Mouse (Mus musculus) CD4-positive, CD25-positive, alpha-beta regulatory T cell, adult 4 months (primary cell): ENCODE data around the gene Rasgef1b. TPM values are rescaled to one million over a fixed set of nuclear protein-coding genes. Genes with fewer than 3 reads are reported as not detected.
A peak's percentile ranks its signal among the peaks of the same experiment; 100 is the strongest.

ENCODE experiments used
- ATAC-seq: one replicate; pipeline ENCODE4 v1.8.0; 2017
- polyA plus RNA-seq, 2 experiments: library from polyadenylated mRNA; unstranded; fragments of 100-300 nt; shearing (Covaris generic); gene quantifications; one replicate each; pipeline ENCODE4 v1.2.1; 2017

The Rasgef1b gene
- polyA plus RNA-seq, 2 experiments from 2014 or later: 1.5 to 4.1 TPM

DNA sequence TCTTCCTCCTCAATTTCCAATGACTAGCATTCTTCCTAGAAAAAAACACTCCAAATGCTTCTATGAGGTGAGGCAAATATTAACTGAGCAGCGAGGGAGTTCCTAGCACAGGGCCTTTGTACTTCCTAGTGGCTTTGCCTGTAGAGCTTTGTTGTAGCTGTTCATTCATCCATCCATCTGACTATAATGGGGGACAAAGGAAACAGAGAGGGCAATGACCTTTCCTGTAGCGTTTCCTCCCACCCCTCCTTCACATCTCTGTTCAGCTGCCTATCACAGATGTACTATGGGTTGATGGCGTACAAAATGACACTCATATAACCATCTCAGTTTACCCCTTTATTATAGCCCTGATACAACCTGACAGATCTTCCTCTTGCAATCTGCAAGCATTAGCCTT, 337.3 kb downstream of the Rasgef1b start:
- no peak for ATAC-seq

DNA sequence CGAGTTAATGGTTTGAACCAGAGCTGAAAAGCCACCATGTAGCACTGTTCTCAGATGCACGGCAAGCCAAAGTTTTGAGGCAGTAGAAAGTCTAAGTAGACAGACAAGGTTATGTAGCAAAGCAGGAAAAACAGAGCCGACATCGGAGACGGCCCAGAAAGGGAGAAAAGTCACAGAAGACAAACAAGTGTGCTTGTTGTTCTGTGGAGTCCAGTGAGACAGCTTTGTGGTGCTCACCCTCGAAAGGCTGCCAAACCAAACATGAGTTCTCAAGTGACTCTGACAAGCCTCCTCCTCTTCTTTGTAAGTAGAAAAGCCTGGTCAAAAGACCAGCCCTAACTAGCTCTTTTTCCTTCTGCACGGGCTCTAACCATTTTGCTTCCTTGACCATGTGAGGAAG, 338.1 kb downstream of the Rasgef1b start:
- ATAC-seq: no peak

DNA sequence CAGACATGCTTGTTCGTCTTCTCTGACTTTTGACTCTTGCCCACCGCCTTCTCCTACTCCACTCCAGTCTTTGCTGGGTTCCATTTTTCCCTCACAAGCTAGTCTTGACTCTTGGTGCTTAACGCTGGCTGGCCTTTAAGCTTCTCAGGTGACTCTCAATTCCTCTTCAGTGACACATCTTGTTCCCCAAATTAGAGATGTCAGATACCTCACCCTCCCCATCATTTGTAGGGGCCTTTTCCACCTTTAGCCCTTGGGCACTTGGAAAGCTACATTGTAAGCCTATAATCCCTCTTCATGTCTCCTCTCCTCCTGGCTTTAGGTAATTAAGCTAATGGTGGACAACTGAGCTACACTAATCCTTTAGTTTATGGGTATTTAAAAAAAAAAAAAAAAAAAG, 338.6 kb downstream of the Rasgef1b start:
- ATAC-seq: no peak

DNA sequence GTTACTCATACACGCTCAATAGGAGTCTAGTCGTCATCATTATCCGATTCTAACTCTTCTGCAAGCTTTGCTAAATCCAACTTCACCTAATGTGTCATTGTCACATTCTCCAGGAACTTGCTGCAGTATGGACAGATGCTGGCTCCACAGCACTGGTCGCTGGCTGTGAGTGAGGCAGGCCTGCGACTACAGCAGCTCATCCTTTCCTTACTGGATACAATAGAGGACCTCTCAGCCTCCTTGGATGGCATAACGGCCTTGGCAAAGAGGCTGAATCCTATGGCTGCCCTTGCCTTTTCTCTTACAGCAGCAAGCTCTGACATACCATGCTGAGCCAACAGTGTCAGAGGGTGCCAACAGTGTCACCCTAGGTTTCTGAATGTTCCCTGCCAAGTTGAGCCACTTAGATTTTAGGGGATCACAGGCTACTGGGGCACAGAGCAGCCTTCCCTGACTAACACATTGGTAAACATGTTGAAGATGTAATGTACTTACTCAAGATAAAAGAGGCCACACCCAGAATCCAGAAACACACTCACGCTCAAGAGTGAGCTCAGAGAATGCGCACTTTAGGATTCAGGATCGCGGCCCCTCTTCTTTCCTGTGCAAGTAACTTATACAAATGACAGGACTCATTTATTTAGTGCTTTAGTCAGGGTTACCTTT, 340.1 kb downstream of the Rasgef1b start:
- no peak for ATAC-seq

DNA sequence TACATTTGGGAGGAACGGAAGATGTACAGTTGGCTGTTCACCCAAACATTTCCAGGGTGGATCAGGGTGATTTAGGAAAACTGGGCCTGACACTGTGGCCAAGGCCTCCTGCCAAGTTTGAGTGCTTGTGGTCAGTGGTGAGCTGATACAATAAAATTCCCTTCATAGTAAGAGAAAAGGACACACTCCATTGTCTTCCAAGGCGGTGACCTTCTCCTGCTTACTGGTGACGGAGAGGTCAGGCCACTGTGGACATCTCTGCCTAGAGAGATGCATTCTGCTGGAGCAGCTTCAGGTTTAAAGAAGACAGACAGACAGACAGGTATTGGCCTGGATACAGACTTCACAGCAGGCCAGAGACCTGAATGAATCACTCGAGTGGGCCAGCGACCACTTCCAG, 340.7 kb downstream of the Rasgef1b start:
- no peak for ATAC-seq

DNA sequence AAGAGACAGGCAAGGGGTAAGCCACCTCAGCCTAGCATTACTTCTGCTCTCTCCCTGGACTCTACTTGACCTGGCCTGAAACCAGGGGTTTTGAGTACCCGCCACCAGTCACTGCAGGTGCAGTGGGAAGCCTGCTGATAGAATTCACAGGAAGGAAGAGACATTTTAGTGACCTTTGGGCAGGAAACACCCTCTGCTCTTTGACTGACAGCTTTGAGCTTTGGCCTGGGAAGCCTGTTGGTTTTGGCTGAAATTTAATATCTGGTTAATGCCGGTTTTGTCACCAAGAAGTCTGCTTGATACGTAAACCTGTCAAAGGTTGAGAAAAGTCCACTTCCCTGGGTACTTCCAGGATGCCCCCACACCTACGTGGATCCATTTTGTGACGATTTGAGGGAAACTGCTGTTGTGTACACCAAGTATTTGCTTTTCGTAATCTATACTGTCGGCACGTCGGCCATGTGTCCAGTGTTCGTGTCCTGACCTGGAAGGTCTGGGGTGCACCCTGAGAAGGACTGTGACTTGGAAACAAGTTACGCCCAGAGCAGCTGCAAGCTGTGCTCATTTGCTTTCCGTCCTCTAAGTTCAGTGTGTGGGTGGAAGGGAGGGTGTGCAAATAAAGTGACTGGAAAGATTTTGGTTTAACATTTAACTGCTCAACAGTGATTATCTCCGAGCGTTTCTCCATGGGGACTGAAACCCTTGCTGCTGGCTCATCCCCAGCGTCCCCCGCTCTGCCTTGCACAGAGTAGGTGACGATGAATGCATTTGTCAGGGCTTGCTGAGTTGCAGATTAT, 341.5 kb downstream of the Rasgef1b start:
- ATAC-seq: peak; percentile 47

DNA sequence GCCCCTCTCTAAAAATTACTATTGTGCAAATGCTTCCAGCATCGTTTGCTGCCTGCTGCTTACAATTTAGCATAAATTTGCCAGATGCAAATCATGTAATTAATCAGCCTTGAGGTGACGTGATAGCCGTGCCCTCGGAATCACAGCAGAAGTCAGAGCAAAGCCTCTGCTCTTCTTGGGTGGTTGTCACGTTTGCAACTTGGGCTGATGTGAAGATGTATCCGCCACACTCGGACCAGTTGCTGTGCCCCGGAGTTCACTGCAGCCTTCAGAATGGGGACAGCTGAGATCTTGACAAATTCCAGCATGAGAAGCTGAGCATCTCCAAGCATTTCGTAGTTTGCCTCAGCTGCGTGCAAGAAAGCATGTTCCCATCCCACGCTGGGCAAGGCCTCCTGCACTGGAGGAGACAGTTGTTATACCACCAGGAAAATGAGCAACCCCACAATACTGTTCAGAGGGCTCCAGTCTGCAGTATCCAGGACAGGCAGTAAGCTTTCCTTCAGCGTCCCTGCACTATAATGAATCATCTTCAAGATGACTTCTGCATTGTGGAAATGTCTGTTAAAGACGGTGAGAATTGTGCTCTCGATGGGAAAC, 342.5 kb downstream of the Rasgef1b start:
- ATAC-seq: no peak

DNA sequence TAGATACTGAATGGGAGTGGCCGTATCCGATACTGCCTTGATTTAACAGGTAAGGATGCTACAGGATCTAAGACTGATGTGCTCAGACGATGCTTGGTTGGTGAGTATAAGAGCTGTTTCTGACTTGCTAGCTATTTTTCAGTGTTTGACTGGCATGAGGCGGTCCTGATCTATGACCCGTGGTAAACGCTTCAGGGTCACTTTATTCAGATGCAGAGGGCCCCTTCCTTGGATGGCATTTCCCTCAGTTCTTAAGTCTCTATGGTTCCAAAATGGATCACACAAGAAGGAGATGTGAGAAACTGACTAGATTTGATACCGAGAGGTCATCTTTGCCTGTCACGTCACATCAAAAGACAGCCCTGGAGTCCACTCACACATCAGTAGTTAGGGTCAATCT, 343.1 kb downstream of the Rasgef1b start:
- no peak for ATAC-seq

DNA sequence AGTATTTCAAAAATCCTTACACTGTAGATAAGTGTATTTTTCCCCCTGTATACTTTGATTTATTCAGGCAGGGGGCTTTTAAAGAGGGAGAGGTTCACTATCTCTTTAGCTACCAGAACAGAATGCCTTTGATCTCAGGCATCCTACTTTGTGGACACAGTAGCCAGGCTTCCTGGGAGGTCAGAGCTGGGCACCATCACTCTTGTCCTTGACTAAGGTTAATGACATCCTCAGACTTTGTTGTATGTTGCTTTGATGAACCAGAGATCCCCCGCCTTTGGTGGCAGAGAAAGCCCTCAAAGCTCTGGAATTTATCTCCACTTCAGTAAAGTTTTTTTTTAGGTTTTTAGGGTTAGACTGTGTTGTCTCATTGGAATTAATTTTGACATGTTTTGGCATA, 343.8 kb downstream of the Rasgef1b start:
- ATAC-seq: no peak

DNA sequence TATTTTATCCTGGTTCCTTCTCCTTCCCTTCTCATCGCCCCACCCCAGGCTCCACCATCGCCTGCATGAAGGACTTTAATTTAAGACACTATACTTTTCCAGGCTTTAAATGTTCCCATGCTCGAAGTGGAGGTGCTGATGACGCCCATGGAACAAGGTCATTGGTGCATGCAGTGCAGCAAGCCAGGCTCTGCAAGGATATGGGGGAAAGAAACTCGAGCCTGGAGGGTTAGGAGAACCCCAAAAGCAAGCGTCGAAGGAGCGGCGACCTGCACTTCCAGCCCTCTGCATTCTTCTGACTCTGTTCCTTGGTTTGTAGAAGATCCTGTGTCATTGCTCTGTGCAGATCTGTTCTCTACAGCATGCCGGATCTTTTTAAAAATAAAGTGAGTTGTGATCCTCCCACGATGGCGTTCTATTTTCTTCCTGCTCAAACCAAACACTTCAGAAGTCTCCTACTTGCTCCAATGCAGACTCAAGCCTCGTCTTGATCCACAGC, 345.0 kb downstream of the Rasgef1b start:
- no peak for ATAC-seq

DNA sequence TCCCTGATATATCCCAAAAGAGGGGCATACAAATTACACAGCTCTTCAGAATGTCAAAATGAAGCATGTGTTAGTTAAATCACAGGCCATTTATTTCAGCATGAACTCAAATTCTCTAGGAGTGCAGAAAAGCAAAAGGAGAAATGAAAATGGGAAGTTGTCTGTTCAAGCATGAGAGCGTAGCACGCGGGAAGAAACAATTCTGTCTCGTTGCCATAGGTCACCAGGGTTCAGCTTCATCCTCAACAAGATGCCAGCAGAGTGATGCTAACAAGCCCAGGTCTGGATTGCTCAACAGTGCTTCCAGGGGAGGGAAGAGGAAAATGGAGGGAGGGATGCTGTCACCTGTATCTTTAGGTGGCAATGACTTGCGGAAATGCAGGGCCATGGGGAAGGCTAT, 346.1 kb downstream of the Rasgef1b start:
- no peak for ATAC-seq

DNA sequence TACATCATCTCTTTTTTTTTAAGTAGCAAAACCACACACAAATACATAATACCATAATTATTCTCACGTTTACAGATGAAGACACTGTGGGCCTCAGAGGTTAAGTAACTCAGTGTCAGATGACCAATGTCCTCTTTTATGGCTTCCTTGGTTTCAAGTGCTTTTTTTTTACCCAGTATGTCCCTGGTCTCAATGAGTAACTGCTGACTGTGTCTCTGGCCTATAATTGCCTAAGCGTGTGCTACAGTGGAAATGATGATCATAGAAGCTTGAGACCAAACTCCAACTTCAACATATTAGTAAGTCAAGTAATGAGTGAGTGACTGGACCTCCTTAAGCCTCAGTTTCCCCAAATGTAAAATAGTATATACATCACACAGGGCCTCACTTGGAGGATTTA, 347.2 kb downstream of the Rasgef1b start:
- no peak for ATAC-seq

DNA sequence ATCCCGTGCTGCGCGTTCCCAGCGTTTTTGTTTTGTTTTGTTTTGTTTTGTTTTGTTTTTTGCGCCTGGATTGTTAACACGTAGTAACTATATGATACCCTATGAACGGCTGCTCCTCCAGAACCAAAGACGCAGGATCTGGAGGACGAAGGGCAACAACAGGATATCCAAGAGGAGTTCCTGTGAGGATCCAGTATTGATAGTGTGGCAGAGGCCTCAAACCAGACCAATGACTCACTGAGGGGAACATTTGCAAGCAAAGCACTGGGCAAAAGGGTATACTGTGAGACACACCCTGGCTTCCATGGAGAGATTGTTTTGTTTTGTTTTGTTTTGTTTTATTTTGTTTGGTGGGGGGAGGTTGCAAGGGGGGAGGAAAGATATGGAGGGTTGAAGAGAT, 348.0 kb downstream of the Rasgef1b start:
- no peak for ATAC-seq

DNA sequence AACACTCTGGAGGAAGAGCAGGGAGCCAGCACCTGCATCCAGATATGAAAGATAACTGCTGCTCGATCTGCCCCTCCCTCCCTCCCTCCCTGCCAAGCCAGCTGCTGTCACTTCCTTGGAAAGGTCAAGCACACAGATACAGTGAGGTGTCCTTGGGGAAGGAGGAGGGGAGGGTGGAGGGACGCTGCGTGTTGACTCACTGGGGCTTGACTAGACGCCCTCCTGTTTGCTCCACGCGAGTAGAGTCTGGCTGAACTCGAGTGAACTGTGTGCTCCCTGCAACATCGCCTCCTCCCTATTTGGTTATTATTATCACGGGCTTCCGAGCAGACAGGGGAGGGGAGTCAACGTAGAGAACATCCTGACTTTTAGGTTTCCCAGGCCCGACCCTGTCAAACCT, 348.7 kb downstream of the Rasgef1b start:
- ATAC-seq: no peak

DNA sequence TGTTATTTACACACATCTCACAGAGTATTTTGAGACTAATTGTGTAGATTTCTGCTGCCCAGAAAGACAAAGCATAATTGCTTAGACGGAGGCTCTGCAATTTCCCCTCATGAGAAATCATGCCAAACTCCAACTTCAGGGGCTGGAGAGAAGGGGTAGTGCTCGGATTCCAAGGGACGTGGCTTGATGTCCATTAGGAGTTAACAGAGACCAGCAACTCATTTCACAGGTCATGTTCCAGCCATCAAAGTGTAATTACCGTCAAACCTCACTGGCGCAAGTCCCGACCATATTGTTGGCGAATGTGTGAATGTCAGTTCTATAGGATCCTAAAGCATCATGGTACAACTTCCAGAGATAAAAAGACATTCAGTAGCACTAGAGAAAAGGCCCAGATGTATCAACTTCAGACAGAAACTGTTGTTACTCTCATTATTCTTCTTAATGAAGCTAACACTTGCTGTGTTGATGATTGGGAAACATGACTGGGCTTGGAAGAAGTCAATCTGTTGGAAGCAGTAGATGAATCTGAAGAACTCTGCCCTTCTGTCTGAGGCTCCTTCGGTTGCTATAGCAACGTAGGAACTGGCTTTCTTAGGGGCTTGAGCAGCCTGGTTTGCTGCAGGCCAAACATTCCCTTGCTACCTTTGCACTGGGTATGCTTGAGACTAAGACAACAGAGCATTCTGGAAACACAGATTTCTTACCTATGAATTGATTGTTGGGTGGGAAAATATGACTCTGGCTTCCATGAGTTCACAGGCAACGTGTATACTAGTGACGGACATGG, 350.2 kb downstream of the Rasgef1b start:
- no peak for ATAC-seq

DNA sequence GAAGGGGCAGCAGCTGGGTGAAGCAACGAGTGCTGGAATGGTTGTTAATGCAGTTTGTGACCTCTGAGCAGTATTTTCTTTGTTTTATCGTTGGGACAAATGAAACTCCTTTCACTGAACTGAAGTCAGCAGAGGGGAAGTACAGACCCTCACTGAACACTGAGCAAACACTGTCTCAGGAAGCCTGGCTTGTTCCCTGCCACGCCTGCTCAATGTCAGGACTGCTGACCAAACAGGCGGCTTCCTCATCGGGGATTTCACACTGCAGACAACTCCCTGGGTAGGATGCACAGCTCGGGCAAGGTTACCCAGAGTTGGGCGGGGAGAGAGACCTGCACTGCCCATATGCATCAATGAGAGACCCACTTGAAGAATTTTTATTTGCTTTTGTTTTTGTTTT, 353.1 kb downstream of the Rasgef1b start:
- no peak for ATAC-seq

DNA sequence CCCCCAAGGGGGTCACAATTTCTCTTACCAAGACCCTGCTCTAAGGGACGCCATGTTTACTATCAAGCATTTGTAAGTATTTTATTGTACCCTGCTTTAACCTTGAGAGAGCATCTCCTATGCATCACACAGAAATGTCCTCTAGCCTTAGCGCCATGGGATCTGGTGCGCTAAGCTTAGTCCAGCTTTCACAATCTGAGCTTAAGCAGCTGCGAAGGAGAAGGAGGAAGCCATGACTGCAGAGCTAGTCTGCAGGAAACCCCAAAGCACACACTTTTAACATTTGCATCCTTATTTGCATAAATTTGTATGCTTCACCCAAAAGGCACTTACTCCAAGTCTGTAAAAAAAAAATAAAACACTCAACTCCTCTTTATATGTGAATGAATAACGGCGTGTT, 354.4 kb downstream of the Rasgef1b start:
- no peak for ATAC-seq

DNA sequence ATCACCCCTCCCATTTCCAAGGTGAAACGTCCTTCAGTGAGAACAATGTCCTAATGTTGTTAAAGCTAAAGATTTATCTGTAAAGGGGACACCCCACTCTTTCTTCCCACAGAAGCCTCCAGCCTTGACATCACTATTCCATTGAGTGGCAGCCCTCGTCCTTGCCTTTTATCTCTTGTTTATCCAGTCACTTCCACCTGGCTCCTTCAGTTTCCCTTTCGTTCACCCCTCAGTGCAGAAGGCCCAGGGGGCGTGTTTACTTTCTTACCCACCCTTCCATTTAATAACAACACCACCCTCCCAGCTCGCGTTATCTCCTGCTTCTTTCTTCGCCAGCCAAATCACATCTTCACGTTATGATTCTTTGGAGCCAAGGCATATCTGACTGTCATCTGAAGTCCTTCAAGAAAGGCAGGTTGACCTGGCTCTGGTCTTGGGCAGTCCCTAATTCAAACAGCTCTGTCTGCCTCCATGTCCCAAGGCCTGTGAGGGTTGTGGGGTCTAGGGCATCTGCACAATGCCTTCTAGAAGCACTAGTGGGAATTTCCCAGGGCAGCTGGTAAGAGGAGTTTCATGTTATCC, 355.2 kb downstream of the Rasgef1b start:
- no peak for ATAC-seq

DNA sequence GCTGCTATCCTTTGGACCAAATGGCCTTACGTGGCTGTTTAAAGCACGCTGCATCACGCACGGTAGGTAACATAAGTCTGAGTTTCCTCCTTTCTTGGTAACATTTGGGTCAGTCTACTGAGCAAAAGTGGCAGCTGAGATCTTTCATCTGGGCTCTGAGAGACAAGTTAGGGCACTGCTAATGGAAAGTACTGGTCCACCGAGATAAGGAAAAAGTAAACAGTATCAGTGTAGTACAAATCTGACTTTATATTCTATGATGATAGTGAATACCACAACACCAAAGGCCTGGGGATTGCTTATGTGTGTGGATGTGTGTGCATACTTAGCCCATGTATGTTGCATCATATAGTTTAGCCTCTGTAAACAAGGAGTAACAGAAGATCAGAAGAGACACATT, 358.2 kb downstream of the Rasgef1b start:
- no peak for ATAC-seq

DNA sequence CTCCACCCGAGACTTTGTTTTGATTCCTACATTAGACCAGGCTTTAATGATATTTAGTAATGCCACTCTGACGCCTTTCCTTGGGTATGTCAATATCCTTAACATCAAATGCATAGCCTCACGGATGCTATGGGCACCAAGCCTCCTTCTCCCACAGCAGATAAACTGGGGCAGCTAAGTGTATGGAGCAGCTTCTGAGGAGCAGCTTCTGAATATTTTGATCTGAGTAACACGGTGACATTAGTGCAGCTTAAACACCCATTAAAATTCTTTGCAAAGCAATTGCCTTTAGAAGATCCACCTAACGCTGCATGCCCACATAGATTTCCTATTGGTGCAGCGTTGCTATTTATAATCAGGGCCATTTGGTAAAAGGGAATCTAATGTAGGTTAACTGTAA, 359.6 kb downstream of the Rasgef1b start:
- no peak for ATAC-seq

DNA sequence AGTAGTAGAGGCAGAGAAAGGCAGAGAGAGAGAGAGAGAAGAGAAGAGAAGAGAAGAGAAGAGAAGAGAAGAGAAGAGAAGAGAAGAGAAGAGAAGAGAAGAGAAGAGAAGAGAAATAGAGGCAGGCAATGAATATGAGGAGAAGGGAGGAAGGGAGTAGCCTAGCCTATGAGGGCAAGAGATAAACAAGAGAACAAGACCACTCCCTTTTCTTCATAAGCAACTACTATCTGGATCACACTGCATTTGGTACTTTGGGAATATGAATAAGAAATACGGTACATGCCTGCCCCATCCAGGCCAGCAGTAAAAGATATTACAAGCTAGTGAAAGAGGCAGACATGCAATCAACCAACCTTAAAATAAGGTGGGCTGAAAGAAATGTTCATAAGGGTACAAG, 360.2 kb downstream of the Rasgef1b start:
- ATAC-seq: no peak

DNA sequence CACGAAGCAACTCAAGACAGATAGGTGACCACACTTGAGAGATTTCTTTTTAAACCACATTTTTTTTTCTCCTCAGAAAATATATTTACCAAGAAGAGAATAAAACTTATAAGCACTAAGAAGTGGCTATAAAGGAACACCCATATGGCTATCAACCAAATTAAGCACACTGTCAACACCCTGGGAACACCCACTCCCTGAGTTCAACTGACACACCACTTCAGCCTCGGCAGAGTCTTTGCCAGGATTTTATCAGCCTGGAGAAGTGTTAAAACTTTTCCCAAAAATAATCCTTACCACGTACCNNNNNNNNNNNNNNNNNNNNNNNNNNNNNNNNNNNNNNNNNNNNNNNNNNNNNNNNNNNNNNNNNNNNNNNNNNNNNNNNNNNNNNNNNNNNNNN, 368.3 kb downstream of the Rasgef1b start:
- no peak for ATAC-seq

DNA sequence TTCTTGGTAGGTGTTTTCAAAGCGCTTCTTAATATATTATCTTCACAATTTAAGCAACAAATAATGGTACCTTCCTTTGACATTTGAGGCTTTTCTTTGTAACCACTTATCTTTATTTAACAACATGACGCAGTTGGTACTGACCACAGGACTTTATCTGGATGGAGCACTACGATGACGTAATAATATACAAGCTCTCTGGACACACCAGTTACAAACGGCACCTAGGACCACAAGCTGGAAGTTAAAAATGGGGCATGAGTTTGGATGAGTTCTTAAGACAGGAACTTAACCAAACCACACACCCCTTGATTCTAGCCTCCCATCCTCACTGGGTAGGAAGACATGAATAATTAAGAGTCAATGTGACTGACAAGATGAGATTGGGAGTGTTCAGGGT, 369.6 kb downstream of the Rasgef1b start:
- ATAC-seq: no peak
